Mouse (Mus musculus): ENCODE measurements at regions not wholly inside any gene's neighbourhood (a gene's known extent, or its start where the extent isn't known, plus 50 kb on each side); places are given as distances from the start of the nearest gene placed in this dataset.

GRCm38 (mm10) chr1:77840672-77841071, 325.8 kb upstream of the Epha4 start:
- Histone ChIP-seq H3K4me2 (ENCODE audit: low read length) (no peak overlapping the region), H3K27me3 (replicated peaks; ENCODE audit: control insufficient read depth, insufficient read depth, low read length) (no peaks in the 10 kb centered on the region), H3K4me3 (ENCODE audit: low read depth, low read length) (no peak overlapping the region), H3K9ac (ENCODE audit: low read length) (no peak overlapping the region), H3K9me3 (ENCODE audit: control insufficient read depth, low read length) (no peaks in the 10 kb centered on the region), H3K4me1 (replicated peaks; ENCODE audit: control insufficient read depth, insufficient read depth, low read length) (no peaks in the 10 kb centered on the region), H3K27ac (ENCODE audit: low read depth) (no peak overlapping the region), H3K36me3 (ENCODE audit: control insufficient read depth, insufficient read depth, low read length) (no peaks in the 10 kb centered on the region)
- no peak for ATAC-seq (replicated peaks; ENCODE audit: low FRiP score, low TSS enrichment, low read depth)
- 62% methylated on average over 9 of the region's 9 CpGs for WGBS
- DNase-seq (ENCODE audit: low spot score) = no peak

- no peak overlapping the region for H3K27ac ChIP-seq (ENCODE audit: low read depth)
- DNase-seq (ENCODE audit: low spot score) = no peak
- H3K9ac ChIP-seq (ENCODE audit: low read length) = no peak overlapping the region
- 47% methylated on average over 2 of the region's 2 CpGs for WGBS
- H3K4me2 ChIP-seq (ENCODE audit: low read length) = no peak overlapping the region
- no peaks in the 10 kb centered on the region for H3K9me3 ChIP-seq (ENCODE audit: control insufficient read depth, low read length)
- no peaks in the 10 kb centered on the region for H3K4me1 ChIP-seq (replicated peaks; ENCODE audit: control insufficient read depth, insufficient read depth, low read length)
- no peaks in the 10 kb centered on the region for H3K27me3 ChIP-seq (replicated peaks; ENCODE audit: control insufficient read depth, insufficient read depth, low read length)
- H3K36me3 ChIP-seq (ENCODE audit: control insufficient read depth, insufficient read depth, low read length) = no peaks in the 10 kb centered on the region
- H3K4me3 ChIP-seq (ENCODE audit: low read depth, low read length) = no peak overlapping the region
- no peak for ATAC-seq (replicated peaks; ENCODE audit: low FRiP score, low TSS enrichment, low read depth)
Observed at GRCm38 (mm10) chr1:77832174-77832573, 317.3 kb upstream of the Epha4 start.

GRCm38 (mm10) chr1:77824716-77825387, 310.0 kb upstream of the Epha4 start:
- Histone ChIP-seq H3K4me2 (ENCODE audit: low read length) (no peak overlapping the region), H3K4me3 (ENCODE audit: low read depth, low read length) (no peak overlapping the region), H3K36me3 (ENCODE audit: control insufficient read depth, insufficient read depth, low read length) (no peaks in the 10 kb centered on the region), H3K27me3 (replicated peaks; ENCODE audit: control insufficient read depth, insufficient read depth, low read length) (no peaks in the 10 kb centered on the region), H3K4me1 (replicated peaks; ENCODE audit: control insufficient read depth, insufficient read depth, low read length) (peaks cover 2% of the 10 kb centered on the region; the same call in 1 of the 2 replicates), H3K9ac (ENCODE audit: low read length) (no peak overlapping the region), H3K9me3 (ENCODE audit: control insufficient read depth, low read length) (no peaks in the 10 kb centered on the region), H3K27ac (ENCODE audit: low read depth) (no peak overlapping the region)
- 44% methylated on average over 5 of the region's 5 CpGs for WGBS
- no peak for DNase-seq (ENCODE audit: low spot score)
- no peak for ATAC-seq (replicated peaks; ENCODE audit: low FRiP score, low TSS enrichment, low read depth)

GRCm38 (mm10) chr1:77823801-77824687, 309.2 kb upstream of the Epha4 start:
- H3K4me1 ChIP-seq (replicated peaks; ENCODE audit: control insufficient read depth, insufficient read depth, low read length) = peaks cover 2% of the 10 kb centered on the region; the same call in 1 of the 2 replicates
- H3K27me3 ChIP-seq (replicated peaks; ENCODE audit: control insufficient read depth, insufficient read depth, low read length) = no peaks in the 10 kb centered on the region
- no peaks in the 10 kb centered on the region for H3K36me3 ChIP-seq (ENCODE audit: control insufficient read depth, insufficient read depth, low read length)
- no peak overlapping the region for H3K9ac ChIP-seq (ENCODE audit: low read length)
- DNase-seq (ENCODE audit: low spot score) (no peak), ATAC-seq (replicated peaks; ENCODE audit: low FRiP score, low TSS enrichment, low read depth) (no peak)
- peak overlapping the region; percentile 28; the same call in 1 of the 2 replicates for H3K4me2 ChIP-seq (ENCODE audit: low read length)
- no peak overlapping the region for H3K4me3 ChIP-seq (ENCODE audit: low read depth, low read length)
- 35% methylated on average over 10 of the region's 10 CpGs for WGBS
- H3K27ac ChIP-seq (ENCODE audit: low read depth) = no peak overlapping the region
- no peaks in the 10 kb centered on the region for H3K9me3 ChIP-seq (ENCODE audit: control insufficient read depth, low read length)

- Histone ChIP-seq H3K27me3 (replicated peaks; ENCODE audit: control insufficient read depth, insufficient read depth, low read length) (no peaks in the 10 kb centered on the region), H3K9me3 (ENCODE audit: control insufficient read depth, low read length) (no peaks in the 10 kb centered on the region), H3K36me3 (ENCODE audit: control insufficient read depth, insufficient read depth, low read length) (no peaks in the 10 kb centered on the region), H3K4me1 (replicated peaks; ENCODE audit: control insufficient read depth, insufficient read depth, low read length) (peaks cover 2% of the 10 kb centered on the region; the same call in 1 of the 2 replicates), H3K9ac (ENCODE audit: low read length) (no peak overlapping the region), H3K27ac (ENCODE audit: low read depth) (no peak overlapping the region), H3K4me3 (ENCODE audit: low read depth, low read length) (no peak overlapping the region), H3K4me2 (ENCODE audit: low read length) (no peak overlapping the region)
- 79% methylated on average over 2 of the region's 2 CpGs for WGBS
- no peak for DNase-seq (ENCODE audit: low spot score)
- no peak for ATAC-seq (replicated peaks; ENCODE audit: low FRiP score, low TSS enrichment, low read depth)
Observed at GRCm38 (mm10) chr1:77820101-77820500, 305.2 kb upstream of the Epha4 start.

GRCm38 (mm10) chr1:77815451-77815850, 300.6 kb upstream of the Epha4 start:
- H3K9me3 ChIP-seq (ENCODE audit: control insufficient read depth, low read length) = no peaks in the 10 kb centered on the region
- WGBS = 88% methylated on average over 4 of the region's 4 CpGs
- DNase-seq (ENCODE audit: low spot score) = no peak

GRCm38 (mm10) chr1:77811573-77811972, 296.7 kb upstream of the Epha4 start:
- H3K27me3 ChIP-seq (replicated peaks; ENCODE audit: control insufficient read depth, insufficient read depth, low read length) = no peaks in the 10 kb centered on the region
- no peaks in the 10 kb centered on the region for H3K4me1 ChIP-seq (replicated peaks; ENCODE audit: control insufficient read depth, insufficient read depth, low read length)
- H3K4me2 ChIP-seq (ENCODE audit: low read length) = no peak overlapping the region
- DNase-seq (ENCODE audit: low spot score) (no peak), ATAC-seq (replicated peaks; ENCODE audit: low FRiP score, low TSS enrichment, low read depth) (no peak)
- no peak overlapping the region for H3K9ac ChIP-seq (ENCODE audit: low read length)
- no peak overlapping the region for H3K27ac ChIP-seq (ENCODE audit: low read depth)
- H3K4me3 ChIP-seq (ENCODE audit: low read depth, low read length) = no peak overlapping the region
- H3K9me3 ChIP-seq (ENCODE audit: control insufficient read depth, low read length) = no peaks in the 10 kb centered on the region
- H3K36me3 ChIP-seq (ENCODE audit: control insufficient read depth, insufficient read depth, low read length) = no peaks in the 10 kb centered on the region

More at GRCm38 (mm10) chr1:77815451-77815850, 300.6 kb upstream of the Epha4 start:
- H3K4me2 ChIP-seq (ENCODE audit: low read length) = no peak overlapping the region
- no peaks in the 10 kb centered on the region for H3K27me3 ChIP-seq (replicated peaks; ENCODE audit: control insufficient read depth, insufficient read depth, low read length)
- no peak overlapping the region for H3K4me3 ChIP-seq (ENCODE audit: low read depth, low read length)
- no peak overlapping the region for H3K9ac ChIP-seq (ENCODE audit: low read length)
- ATAC-seq (replicated peaks; ENCODE audit: low FRiP score, low TSS enrichment, low read depth) = no peak
- H3K36me3 ChIP-seq (ENCODE audit: control insufficient read depth, insufficient read depth, low read length) = no peaks in the 10 kb centered on the region
- no peak overlapping the region for H3K27ac ChIP-seq (ENCODE audit: low read depth)
- no peaks in the 10 kb centered on the region for H3K4me1 ChIP-seq (replicated peaks; ENCODE audit: control insufficient read depth, insufficient read depth, low read length)

GRCm38 (mm10) chr1:77790974-77791373, 276.1 kb upstream of the Epha4 start:
- Histone ChIP-seq H3K9ac (ENCODE audit: low read length) (no peak overlapping the region), H3K36me3 (ENCODE audit: control insufficient read depth, insufficient read depth, low read length) (no peaks in the 10 kb centered on the region), H3K4me3 (ENCODE audit: low read depth, low read length) (no peak overlapping the region), H3K4me1 (replicated peaks; ENCODE audit: control insufficient read depth, insufficient read depth, low read length) (no peaks in the 10 kb centered on the region), H3K9me3 (ENCODE audit: control insufficient read depth, low read length) (no peaks in the 10 kb centered on the region), H3K27me3 (replicated peaks; ENCODE audit: control insufficient read depth, insufficient read depth, low read length) (no peaks in the 10 kb centered on the region), H3K27ac (ENCODE audit: low read depth) (no peak overlapping the region), H3K4me2 (ENCODE audit: low read length) (no peak overlapping the region)
- 48% methylated on average over 6 of the region's 6 CpGs for WGBS
- ATAC-seq (replicated peaks; ENCODE audit: low FRiP score, low TSS enrichment, low read depth) = no peak
- no peak for DNase-seq (ENCODE audit: low spot score)
